Mouse (Mus musculus) forebrain, postnatal 0 days (tissue): ENCODE data around the gene Ctps. TPM values are rescaled to one million over a fixed set of nuclear protein-coding genes. Genes with fewer than 3 reads are reported as not detected.

Source experiments
- ATAC-seq: fragments of 200-750 bp; cut with Nextera tagmentation; 2 replicates; pipeline ENCODE4 v1.8.0; 2017; ENCODE audit warnings: mild to moderate bottlenecking, moderate library complexity
- DNase-seq: peaks from one replicate; pipeline ENCODE4 v3.0.0-alpha.2; 2015
- H3K27ac ChIP-seq: fragments of 300-500 bp; sonication (generic); 2 replicates; pipeline ENCODE4 v1.5.1; 2014; ENCODE audit warnings: low read depth, mild to moderate bottlenecking, antibody characterized with exemption, low read length, moderate library complexity, mixed read lengths
- H3K27me3 ChIP-seq: fragments of 300-500 bp; sonication (generic); 2 replicates; pipeline ENCODE4 v1.6.1; 2014; ENCODE audit warnings: mild to moderate bottlenecking, low read length, mixed read lengths; ENCODE audit not compliant: insufficient read depth
- H3K36me3 ChIP-seq: fragments of 300-500 bp; sonication (generic); 2 replicates; pipeline ENCODE4 v1.6.1; 2014; ENCODE audit warnings: mild to moderate bottlenecking, moderate library complexity; ENCODE audit not compliant: insufficient read depth
- H3K4me1 ChIP-seq: fragments of 300-500 bp; sonication (generic); 2 replicates; pipeline ENCODE4 v1.6.1; 2014; ENCODE audit warnings: antibody characterized with exemption; ENCODE audit not compliant: insufficient read depth
- H3K4me2 ChIP-seq: fragments of 300-500 bp; sonication (generic); 2 replicates; pipeline ENCODE4 v1.6.1; 2014; ENCODE audit warnings: low read depth, mild to moderate bottlenecking, moderate library complexity
- H3K4me3 ChIP-seq: fragments of 300-500 bp; sonication (generic); 2 replicates; pipeline ENCODE4 v1.5.1; 2014; ENCODE audit warnings: low read depth, low read length, mixed read lengths
- H3K9ac ChIP-seq: fragments of 300-500 bp; sonication (generic); 2 replicates; pipeline ENCODE4 v1.6.1; 2014; ENCODE audit warnings: mild to moderate bottlenecking
- H3K9me3 ChIP-seq: fragments of 300-500 bp; sonication (generic); 2 replicates; pipeline ENCODE4 v1.6.1; 2016; ENCODE audit warnings: low read length
- CTCF ChIP-seq: sonication (generic); IDR thresholded peaks from 2 replicates; pipeline ENCODE4 v1.5.1; 2016; ENCODE audit warnings: antibody characterized with exemption, control low read depth, low read depth
- WGBS: fragments of 180-500 bp; shearing (Covaris S2); extraction: QIAGEN DNeasy Blood & Tissue Kit; methylation state at CpG from one replicate; pipeline ENCODE4 v1.1.7; 2014; 5-methylcytosine and 5-hydroxymethylcytosine counted together
- polyA plus RNA-seq: library from polyadenylated mRNA; unstranded; fragments of >200 nt; fragmentation: Nextera tagmentation; extraction: Ambion mirVana; gene quantifications from 2 replicates; pipeline ENCODE4 v1.2.1, GENCODE M21; 2015
- total RNA-seq: library from RNA; depleted of rRNA; stranded (reverse); fragments of >200 nt; gene quantifications from 2 replicates; pipeline ENCODE4 v1.2.3, GENCODE M21; 2014

Ctps gene
- total and polyA plus RNA-seq, 2 experiments from 2014 or later, result 73.0 to 76.8 TPM

DNA sequence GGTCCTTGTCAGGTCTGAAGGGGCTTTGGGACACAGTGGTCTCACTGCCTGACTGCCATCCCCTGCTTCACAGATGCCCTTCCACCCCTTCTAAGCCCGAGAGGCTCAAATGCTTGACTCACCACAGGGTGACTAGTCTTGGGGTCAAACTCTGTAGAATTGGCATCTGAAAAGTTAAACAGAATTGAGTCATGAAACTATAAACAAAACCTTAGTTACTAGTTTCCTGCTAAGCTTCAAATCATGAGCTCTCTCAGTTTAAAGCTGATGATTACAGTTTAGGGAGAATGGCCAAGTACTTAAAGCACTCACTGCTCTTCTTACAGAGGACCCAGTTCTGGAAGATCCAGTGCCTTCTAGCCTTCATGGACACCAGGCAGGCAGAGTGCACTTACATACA, 25.2 kb downstream of the Ctps start:
- DNase-seq (no peak), ATAC-seq (no peak)
- H3K27me3 ChIP-seq, result no peaks in the 10 kb centered on the region
- no peaks in the 10 kb centered on the region for H3K4me1 ChIP-seq
- WGBS, result 76% methylated on average over 1 of the region's 1 CpGs
- H3K36me3 ChIP-seq, result peaks cover 79% of the 10 kb centered on the region
- H3K4me3 ChIP-seq, result no peak overlapping the region
- H3K4me2 ChIP-seq, result no peak overlapping the region
- H3K9ac ChIP-seq, result no peak overlapping the region
- no peaks in the 10 kb centered on the region for H3K9me3 ChIP-seq
- no peak overlapping the region for H3K27ac ChIP-seq
- no peak for TF ChIP-seq CTCF

DNA sequence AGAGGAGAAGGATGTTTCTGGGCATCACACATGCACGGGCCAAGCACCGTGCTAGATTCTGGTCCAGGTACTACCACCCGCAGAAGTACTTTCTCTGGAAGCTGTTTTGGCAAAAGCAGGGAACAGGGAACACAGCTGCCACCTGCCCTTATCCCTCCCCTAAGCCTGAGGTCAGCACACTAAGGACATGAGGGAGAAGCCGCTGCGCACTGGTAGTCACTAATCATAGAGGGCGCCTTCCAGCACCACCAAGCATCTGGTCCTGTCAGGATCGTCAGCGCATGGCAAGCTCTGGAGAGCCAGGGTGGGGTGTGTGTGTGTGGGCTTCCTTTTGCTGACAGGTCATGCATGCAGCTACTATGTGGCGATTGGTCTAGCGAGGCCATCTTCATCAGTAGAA, 31.4 kb downstream of the Ctps start:
- Histone ChIP-seq H3K4me3 (no peak overlapping the region), H3K36me3 (peaks cover 50% of the 10 kb centered on the region), H3K4me2 (no peak overlapping the region), H3K9ac (no peak overlapping the region), H3K9me3 (no peaks in the 10 kb centered on the region), H3K4me1 (no peaks in the 10 kb centered on the region), H3K27me3 (no peaks in the 10 kb centered on the region), H3K27ac (no peak overlapping the region)
- 96% methylated on average over 10 of the region's 10 CpGs for WGBS
- no peak for TF ChIP-seq CTCF
- DNase-seq (no peak), ATAC-seq (peak; percentile 26; the same call in 1 of the 2 replicates)

DNA sequence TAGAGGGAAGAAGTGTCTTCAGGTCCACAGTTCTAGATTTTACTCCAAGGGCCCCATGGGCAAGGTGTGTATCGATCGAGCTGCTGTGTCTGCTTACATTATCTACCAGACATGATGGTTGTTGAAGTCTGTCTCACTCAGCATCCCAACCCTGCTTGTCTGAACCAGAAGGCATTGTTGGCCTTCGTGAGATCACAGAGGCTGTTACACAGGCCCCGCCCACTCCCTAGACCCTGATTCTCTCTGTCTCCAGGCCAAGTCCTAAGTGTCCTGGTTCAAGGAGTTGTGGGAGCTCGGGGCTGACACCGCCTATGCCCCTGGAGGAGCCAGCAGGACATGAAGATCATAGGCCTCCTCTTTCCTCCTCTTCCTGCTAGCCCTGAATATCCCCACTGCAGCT, 38.1 kb downstream of the Ctps start, which contains the start of gene Slfnl1:
Gene Slfnl1, plus strand, starts transcription at position 246 of the 400 bp plus-strand sequence.
- no peak within 1 kb of the TSS for H3K9ac ChIP-seq
- H3K4me3 ChIP-seq, result no peak within 1 kb of the TSS
- DNase-seq (no peak), ATAC-seq (no peak)
- no peak within 1 kb of the TSS for H3K27ac ChIP-seq
- TF ChIP-seq CTCF, result no peak
- no peak within 1 kb of the TSS for H3K4me2 ChIP-seq
- 89% methylated on average over 6 of the region's 6 CpGs for WGBS
- peaks cover 60% of the 10 kb centered on the region for H3K36me3 ChIP-seq
- H3K9me3 ChIP-seq, result no peaks in the 10 kb centered on the region
- no peaks in the 10 kb centered on the region for H3K27me3 ChIP-seq
- H3K4me1 ChIP-seq, result no peaks in the 10 kb centered on the region

DNA sequence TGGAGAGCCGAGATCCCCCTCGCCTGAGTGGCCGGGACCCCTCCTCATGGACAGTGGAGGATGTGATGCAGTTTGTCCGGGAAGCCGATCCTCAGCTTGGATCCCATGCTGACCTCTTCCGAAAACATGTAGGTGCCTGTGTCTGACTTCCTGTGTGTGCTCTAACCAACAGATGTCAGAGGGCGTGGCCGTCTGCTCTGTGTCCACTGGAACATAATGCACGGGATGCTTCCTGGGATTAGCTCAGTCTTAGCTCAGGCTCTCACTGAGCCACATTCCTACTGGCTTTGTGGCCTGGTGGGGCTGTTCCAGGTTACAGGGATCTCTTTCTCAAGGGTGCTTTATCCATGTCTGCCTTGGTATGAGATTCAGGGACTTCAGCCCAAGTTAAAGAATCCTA, 41.9 kb downstream of the Ctps start:
- H3K27ac ChIP-seq, result no peak overlapping the region
- ATAC-seq, result no peak
- TF ChIP-seq CTCF, result no peak
- no peak for DNase-seq
- no peaks in the 10 kb centered on the region for H3K9me3 ChIP-seq
- H3K4me3 ChIP-seq, result no peak overlapping the region
- WGBS, result 80% methylated on average over 9 of the region's 9 CpGs
- H3K4me2 ChIP-seq, result no peak overlapping the region
- H3K27me3 ChIP-seq, result no peaks in the 10 kb centered on the region
- H3K4me1 ChIP-seq, result no peaks in the 10 kb centered on the region
- H3K36me3 ChIP-seq, result peaks cover 86% of the 10 kb centered on the region
- H3K9ac ChIP-seq, result no peak overlapping the region

DNA sequence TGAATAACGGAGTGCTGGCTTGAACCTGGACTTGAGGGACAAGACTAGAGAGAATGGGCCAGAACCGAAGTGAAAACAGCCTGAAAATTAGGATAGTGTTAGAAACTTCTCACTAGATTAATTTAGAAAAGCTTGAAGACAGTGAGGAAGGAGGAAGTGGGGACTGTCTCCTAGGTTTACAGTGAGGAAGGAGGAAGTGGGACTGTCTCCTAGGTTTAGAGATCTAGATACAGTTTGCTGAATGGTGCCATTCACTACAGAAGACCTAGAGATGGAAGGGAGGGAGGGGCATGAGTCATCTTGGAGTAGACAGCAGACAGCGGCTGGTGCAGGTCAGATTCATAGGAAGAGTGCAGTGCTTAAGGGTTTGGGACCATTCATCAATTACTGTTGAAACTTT, 47.0 kb downstream of the Ctps start:
- 92% methylated on average over 3 of the region's 3 CpGs for WGBS
- Histone ChIP-seq H3K27me3 (no peaks in the 10 kb centered on the region), H3K4me3 (no peak overlapping the region), H3K9ac (no peak overlapping the region), H3K36me3 (peaks cover 62% of the 10 kb centered on the region), H3K4me2 (no peak overlapping the region), H3K9me3 (no peaks in the 10 kb centered on the region), H3K27ac (no peak overlapping the region), H3K4me1 (no peaks in the 10 kb centered on the region)
- ATAC-seq, result no peak
- no peak for DNase-seq
- no peak for TF ChIP-seq CTCF

DNA sequence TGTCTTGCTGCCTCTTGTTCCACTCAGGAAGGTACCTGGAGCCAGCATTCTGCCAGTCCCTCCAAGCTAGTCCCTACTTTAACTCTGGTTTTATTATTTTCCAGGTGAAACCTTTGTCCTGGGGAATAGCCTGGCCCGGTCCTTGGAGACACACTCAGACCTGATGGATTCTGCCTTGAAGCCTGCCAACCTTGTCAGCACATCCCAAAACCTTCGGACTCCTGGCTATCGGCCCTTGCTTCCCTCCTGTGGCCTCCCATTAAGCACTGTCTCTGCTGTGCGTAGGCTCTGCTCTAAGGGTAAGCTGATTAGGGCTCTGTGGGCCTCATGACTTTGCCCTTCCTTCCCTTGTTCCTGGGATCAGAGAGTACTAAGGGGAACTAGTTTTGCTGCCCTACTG, 47.7 kb downstream of the Ctps start:
- no peak for TF ChIP-seq CTCF
- no peaks in the 10 kb centered on the region for H3K9me3 ChIP-seq
- no peak overlapping the region for H3K27ac ChIP-seq
- 85% methylated on average over 4 of the region's 4 CpGs for WGBS
- DNase-seq (no peak), ATAC-seq (no peak)
- H3K4me3 ChIP-seq, result no peak overlapping the region
- no peak overlapping the region for H3K4me2 ChIP-seq
- no peaks in the 10 kb centered on the region for H3K27me3 ChIP-seq
- H3K36me3 ChIP-seq, result peaks cover 64% of the 10 kb centered on the region
- H3K4me1 ChIP-seq, result no peaks in the 10 kb centered on the region
- H3K9ac ChIP-seq, result no peak overlapping the region

DNA sequence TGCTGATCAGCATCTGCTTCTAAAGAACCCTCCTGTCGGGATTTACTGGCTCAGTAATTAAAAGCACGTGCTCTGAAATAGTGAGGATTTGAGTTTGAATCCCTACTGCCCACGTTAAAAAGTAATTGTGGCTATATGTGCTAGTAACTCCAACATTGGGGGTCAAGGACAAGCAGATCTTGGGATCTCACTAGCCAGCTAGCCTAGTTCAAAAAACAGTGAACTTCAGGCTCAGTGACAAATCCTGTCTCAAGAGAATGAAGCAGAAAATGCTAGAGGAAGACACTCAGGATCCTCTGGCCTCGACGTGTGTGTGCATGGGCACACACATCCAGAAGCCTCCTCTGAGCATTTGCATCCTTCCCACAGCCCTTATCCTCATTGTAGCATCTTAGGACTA, 48.3 kb downstream of the Ctps start:
- H3K36me3 ChIP-seq, result peaks cover 68% of the 10 kb centered on the region

DNA sequence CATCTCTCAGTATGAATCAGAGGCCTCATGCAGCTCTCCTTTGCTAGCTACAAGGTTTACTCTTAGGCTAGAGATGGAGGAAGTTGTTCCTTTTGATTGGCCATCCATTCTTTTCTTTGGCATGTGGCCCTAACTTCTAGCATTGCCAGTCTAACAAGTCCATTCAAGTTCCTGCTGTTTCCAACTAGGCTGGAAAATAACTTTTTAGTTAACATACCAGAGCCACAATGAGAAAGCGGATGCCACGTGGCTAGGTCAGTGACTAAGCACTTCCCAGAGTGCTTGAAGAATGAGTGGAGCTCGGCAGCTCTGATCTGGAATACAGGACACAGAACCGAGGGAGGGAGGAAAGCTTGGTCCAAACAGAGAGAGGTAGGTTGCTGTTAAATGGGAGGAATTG, 52.7 kb downstream of the Ctps start:
- H3K27me3 ChIP-seq, result no peaks in the 10 kb centered on the region
- no peak overlapping the region for H3K27ac ChIP-seq
- no peak for DNase-seq
- TF ChIP-seq CTCF, result no peak
- peaks cover 46% of the 10 kb centered on the region for H3K36me3 ChIP-seq
- 81% methylated on average over 4 of the region's 4 CpGs for WGBS
- H3K4me1 ChIP-seq, result no peaks in the 10 kb centered on the region
- no peak overlapping the region for H3K9ac ChIP-seq
- H3K4me3 ChIP-seq, result no peak overlapping the region
- H3K4me2 ChIP-seq, result no peak overlapping the region
- no peaks in the 10 kb centered on the region for H3K9me3 ChIP-seq
- no peak for ATAC-seq

More for the DNA sequence above, 48.3 kb downstream of the Ctps start:
- 70% methylated on average over 5 of the region's 5 CpGs for WGBS
- ATAC-seq (no peak), DNase-seq (no peak)
- no peaks in the 10 kb centered on the region for H3K9me3 ChIP-seq
- H3K27me3 ChIP-seq, result no peaks in the 10 kb centered on the region
- no peak overlapping the region for H3K9ac ChIP-seq
- no peak overlapping the region for H3K4me3 ChIP-seq
- H3K4me1 ChIP-seq, result no peaks in the 10 kb centered on the region
- H3K4me2 ChIP-seq, result no peak overlapping the region
- H3K27ac ChIP-seq, result no peak overlapping the region
- TF ChIP-seq CTCF, result no peak
